Mouse (Mus musculus) heart, adult 9 months (tissue): ENCODE data around the gene Nr6a1.
A peak's percentile ranks its signal among the peaks of the same experiment; 100 is the strongest.

ENCODE experiments used
- DNase-seq, 2 experiments: peaks; one replicate each; pipeline ENCODE4 v3.0.0; 2022; ENCODE audit warnings: low spot score in 2 of 2

Gene Nr6a1

GRCm38 (mm10) chr2:38874544-38875108, 52.9 kb downstream of the Nr6a1 start:
- DNase-seq: no peak

- DNase-seq: no peak
Observed at GRCm38 (mm10) chr2:38872730-38873129, 54.8 kb downstream of the Nr6a1 start.

DNA sequence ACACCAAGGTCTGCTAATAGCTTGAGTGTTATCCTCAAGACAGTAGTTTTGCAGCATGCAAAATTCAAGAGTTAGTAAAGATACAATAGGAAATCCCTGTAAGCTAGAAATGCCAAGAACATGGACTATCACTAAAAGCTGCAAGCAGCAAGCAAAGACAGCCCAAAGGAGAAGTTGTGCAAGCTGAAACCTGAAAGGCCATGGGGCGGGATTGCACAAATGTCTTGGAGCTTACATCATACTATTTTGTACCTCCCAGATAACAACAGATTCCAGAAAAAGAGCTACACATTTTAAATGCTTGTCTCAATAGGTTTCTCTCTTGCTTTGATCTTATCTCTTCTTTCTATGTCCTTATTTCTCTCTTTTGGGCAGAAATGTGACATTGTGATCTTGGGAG, 60.8 kb downstream of the Nr6a1 start:
- no peak for DNase-seq

DNA sequence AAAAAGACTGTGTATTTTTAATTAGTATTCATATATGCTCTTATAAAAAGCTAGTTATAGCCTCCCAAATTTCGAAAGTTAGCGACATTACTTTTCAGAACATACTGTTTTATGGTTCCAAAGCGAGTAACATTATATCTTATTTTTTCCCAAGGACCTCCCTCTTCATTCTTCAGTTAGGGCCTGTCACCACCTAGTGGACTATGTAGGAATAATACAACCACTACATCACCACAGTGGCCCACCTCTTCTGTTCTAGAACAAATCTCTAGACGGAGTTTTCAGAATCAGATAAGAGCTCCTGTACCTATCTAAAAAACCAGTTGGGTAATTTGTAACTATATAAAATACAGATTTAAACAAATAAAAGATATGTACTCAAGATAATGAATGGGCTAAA, 63.5 kb downstream of the Nr6a1 start:
- peak in 1 of 2 experiments; percentile 17 for DNase-seq

GRCm38 (mm10) chr2:38851797-38852196, 75.7 kb downstream of the Nr6a1 start:
- no peak for DNase-seq

GRCm38 (mm10) chr2:38846319-38846718, 81.2 kb downstream of the Nr6a1 start:
- DNase-seq: no peak

GRCm38 (mm10) chr2:38835489-38835888, 92.0 kb downstream of the Nr6a1 start:
- no peak for DNase-seq

DNA sequence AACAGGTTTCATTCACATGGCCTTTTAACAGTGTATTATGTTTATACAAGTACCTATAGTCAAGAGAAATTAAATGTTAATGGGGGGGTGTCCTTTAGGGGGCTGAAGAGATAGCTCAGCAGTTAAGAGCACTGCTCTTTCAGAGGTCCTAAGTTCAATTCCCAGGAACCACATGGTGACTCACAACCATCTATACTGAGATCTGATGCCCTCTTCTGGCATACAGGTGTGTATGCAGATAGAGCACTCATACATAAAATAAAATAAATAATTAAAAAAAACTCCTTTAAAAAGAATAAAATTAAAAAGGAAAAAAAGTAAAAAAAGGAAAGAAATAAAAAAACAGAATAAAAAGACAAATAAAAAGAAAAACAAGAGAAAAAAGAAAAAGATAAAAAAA, 95.5 kb downstream of the Nr6a1 start:
- no peak for DNase-seq

GRCm38 (mm10) chr2:38829521-38829920, 98.0 kb downstream of the Nr6a1 start:
- DNase-seq: no peak

- DNase-seq: no peak
Observed at GRCm38 (mm10) chr2:38827801-38828306, 99.6 kb downstream of the Nr6a1 start.

- no peak for DNase-seq
Observed at GRCm38 (mm10) chr2:38826189-38826588, 101.3 kb downstream of the Nr6a1 start.

- DNase-seq: peak; percentile 8 to 36
Observed at GRCm38 (mm10) chr2:38824791-38825768, 102.4 kb downstream of the Nr6a1 start.

GRCm38 (mm10) chr2:38823912-38824583, 103.4 kb downstream of the Nr6a1 start:
- peak; percentile 60 to 72 for DNase-seq

- DNase-seq: peak; percentile 43 to 47
Observed at GRCm38 (mm10) chr2:38823406-38823805, 104.1 kb downstream of the Nr6a1 start.

- DNase-seq: peak; percentile 59 to 70
Observed at GRCm38 (mm10) chr2:38822995-38823394, 104.5 kb downstream of the Nr6a1 start.

GRCm38 (mm10) chr2:38817487-38817886, 110.0 kb downstream of the Nr6a1 start:
- no peak for DNase-seq

- peak; percentile 39 to 59 for DNase-seq
Observed at GRCm38 (mm10) chr2:38797087-38797624, 130.3 kb downstream of the Nr6a1 start.

GRCm38 (mm10) chr2:38787338-38787737, 140.2 kb downstream of the Nr6a1 start:
- no peak for DNase-seq

DNA sequence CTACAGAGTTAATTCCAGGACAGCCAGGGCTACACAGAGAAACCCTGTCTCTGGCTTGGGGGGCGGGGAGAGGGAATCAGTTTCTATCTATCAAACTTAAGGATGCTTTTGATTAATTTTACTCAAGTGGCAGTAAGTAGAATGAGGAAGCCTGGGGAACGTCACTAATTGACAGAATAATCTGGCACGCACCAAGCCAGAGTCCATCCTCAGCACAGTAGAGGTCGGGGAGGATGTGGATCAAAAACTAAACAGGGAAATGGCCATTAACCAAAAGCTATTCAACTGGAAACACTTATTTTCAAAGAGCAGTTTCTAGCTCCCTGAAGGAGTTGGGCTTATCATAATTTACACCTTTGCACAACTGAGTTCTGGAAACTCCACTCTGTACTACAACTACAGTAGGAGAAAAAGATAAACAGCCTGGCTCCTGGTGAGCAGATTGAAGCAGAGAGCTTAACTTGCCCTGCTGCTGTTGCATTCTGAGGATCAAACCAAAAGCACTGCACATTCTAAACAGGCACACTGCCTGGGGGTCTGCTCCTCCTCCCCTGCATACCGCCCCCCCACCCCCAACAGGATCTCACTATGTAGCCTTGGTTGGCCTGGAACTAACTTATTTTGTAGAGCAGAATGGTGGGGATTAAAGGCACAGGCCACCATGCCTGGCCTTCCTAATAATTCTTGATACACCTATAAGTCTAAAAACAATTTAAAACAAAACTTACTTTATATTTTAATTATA, 141.1 kb downstream of the Nr6a1 start:
- no peak for DNase-seq

GRCm38 (mm10) chr2:38785113-38785512, 142.4 kb downstream of the Nr6a1 start:
- no peak for DNase-seq

- DNase-seq: no peak
Observed at GRCm38 (mm10) chr2:38784396-38784795, 143.1 kb downstream of the Nr6a1 start.
